Mouse (Mus musculus) kidney, postnatal 0 days (tissue): ENCODE measurements at regions not wholly inside any gene's neighbourhood (a gene's known extent, or its start where the extent isn't known, plus 50 kb on each side); places are given as distances from the start of the nearest gene placed in this dataset.
A peak's percentile ranks its signal among the peaks of the same experiment; 100 is the strongest.

ENCODE experiments used
- ATAC-seq: fragments of 200-750 bp; cut with Nextera tagmentation; replicated peaks from 2 replicates; pipeline ENCODE4 v1.8.0; 2017; ENCODE audit warnings: low read depth, moderate number of reproducible peaks, moderate TSS enrichment, moderate library complexity; ENCODE audit not compliant: low FRiP score
- DNase-seq: peaks from one replicate; pipeline ENCODE4 v3.0.0-alpha.2; 2016; ENCODE audit warnings: low spot score
- H3K27ac ChIP-seq: fragments of 300-500 bp; sonication (generic); 2 replicates; pipeline ENCODE4 v1.5.1; 2014; ENCODE audit warnings: mild to moderate bottlenecking
- H3K27me3 ChIP-seq: fragments of 300-500 bp; sonication (generic); 2 replicates; pipeline ENCODE4 v1.6.1; 2014; ENCODE audit warnings: low read length, mixed read lengths; ENCODE audit not compliant: insufficient read depth
- H3K36me3 ChIP-seq: fragments of 300-500 bp; sonication (generic); 2 replicates; pipeline ENCODE4 v1.6.1; 2014; ENCODE audit warnings: low read length, mixed read lengths; ENCODE audit not compliant: insufficient read depth
- H3K4me1 ChIP-seq: fragments of 300-500 bp; sonication (generic); replicated peaks from 2 replicates; pipeline ENCODE4 v1.6.1; 2014; ENCODE audit warnings: antibody characterized with exemption, low read length, mixed read lengths; ENCODE audit not compliant: insufficient read depth
- H3K4me2 ChIP-seq: fragments of 300-500 bp; sonication (generic); 2 replicates; pipeline ENCODE4 v1.6.1; 2014; ENCODE audit warnings: mild to moderate bottlenecking, low read length, moderate library complexity, mixed read lengths
- H3K4me3 ChIP-seq: fragments of 300-500 bp; sonication (generic); replicated peaks from 2 replicates; pipeline ENCODE4 v1.5.1; 2014; ENCODE audit warnings: low read depth, low read length
- H3K9ac ChIP-seq: fragments of 300-500 bp; sonication (generic); 2 replicates; pipeline ENCODE4 v1.6.1; 2014; ENCODE audit warnings: low read depth, low read length
- H3K9me3 ChIP-seq: fragments of 300-500 bp; sonication (generic); replicated peaks from 2 replicates; pipeline ENCODE4 v1.6.1; 2016; ENCODE audit warnings: low read length, inconsistent platforms, mixed read lengths
- CTCF ChIP-seq: IDR thresholded peaks from 2 replicates; pipeline ENCODE4 v1.5.1; 2016; ENCODE audit warnings: antibody characterized with exemption, low read depth, mild to moderate bottlenecking, moderate library complexity
- WGBS: fragments of 180-500 bp; shearing (Covaris S2); extraction: QIAGEN DNeasy Blood & Tissue Kit; methylation state at CpG from one replicate; pipeline ENCODE4 v1.1.7; 2014; 5-methylcytosine and 5-hydroxymethylcytosine counted together

DNA sequence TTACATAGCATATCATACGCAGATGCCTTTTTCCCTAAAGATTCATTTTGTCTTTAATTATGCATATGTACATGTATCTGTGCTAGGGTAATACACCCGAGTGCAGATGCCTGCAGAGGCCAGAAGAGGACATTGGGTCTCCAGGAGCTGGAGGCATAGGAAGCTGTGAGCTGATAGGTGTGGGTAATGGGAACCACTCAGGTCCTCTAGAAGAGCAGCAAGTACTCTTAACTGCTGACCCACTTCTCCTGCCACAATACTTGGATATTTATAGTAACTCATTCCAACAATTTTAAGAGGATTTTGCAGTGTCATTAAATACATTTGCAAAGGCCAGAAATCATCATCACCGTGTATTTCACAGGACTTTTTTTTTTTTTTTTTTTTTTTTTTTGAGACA is 486.6 kb downstream of the Slc4a3 start:
- DNase-seq, result no peak
- 88% methylated on average over 3 of the region's 3 CpGs for WGBS
- no peaks in the 10 kb centered on the region for H3K9me3 ChIP-seq

DNA sequence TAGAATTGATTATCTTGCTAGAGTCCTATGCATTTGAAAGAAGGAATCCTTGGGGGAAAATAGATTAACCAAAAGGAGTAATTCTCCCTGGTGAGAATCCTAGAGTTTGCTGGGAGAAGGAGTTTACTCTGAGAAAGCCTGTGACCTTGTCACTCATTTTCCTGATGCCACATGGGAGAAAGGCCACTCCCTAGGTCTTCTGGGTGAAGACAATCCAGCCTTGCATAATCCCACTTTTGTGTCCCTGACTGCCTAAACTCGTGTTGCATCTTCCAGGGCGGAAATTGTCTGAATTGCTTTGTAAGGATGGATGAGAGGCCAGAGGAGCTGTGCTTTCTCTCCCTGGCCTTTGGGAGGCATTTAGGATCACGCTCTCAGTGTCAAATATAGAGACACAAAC is 490.2 kb downstream of the Slc4a3 start:
- H3K4me1 ChIP-seq, result no peaks in the 10 kb centered on the region
- no peak overlapping the region for H3K4me2 ChIP-seq
- no peak overlapping the region for H3K9ac ChIP-seq
- WGBS, result 62% methylated on average over 3 of the region's 3 CpGs
- H3K4me3 ChIP-seq, result no peak overlapping the region
- ATAC-seq (no peak), DNase-seq (no peak)
- no peaks in the 10 kb centered on the region for H3K36me3 ChIP-seq
- H3K9me3 ChIP-seq, result no peaks in the 10 kb centered on the region
- no peak for TF ChIP-seq CTCF
- no peak overlapping the region for H3K27ac ChIP-seq
- no peaks in the 10 kb centered on the region for H3K27me3 ChIP-seq

More for the DNA sequence above, 486.6 kb downstream of the Slc4a3 start:
- no peaks in the 10 kb centered on the region for H3K36me3 ChIP-seq
- no peaks in the 10 kb centered on the region for H3K4me1 ChIP-seq
- no peak for ATAC-seq
- TF ChIP-seq CTCF, result no peak
- no peak overlapping the region for H3K4me3 ChIP-seq
- H3K9ac ChIP-seq, result no peak overlapping the region
- no peak overlapping the region for H3K27ac ChIP-seq
- no peak overlapping the region for H3K4me2 ChIP-seq
- H3K27me3 ChIP-seq, result no peaks in the 10 kb centered on the region

DNA sequence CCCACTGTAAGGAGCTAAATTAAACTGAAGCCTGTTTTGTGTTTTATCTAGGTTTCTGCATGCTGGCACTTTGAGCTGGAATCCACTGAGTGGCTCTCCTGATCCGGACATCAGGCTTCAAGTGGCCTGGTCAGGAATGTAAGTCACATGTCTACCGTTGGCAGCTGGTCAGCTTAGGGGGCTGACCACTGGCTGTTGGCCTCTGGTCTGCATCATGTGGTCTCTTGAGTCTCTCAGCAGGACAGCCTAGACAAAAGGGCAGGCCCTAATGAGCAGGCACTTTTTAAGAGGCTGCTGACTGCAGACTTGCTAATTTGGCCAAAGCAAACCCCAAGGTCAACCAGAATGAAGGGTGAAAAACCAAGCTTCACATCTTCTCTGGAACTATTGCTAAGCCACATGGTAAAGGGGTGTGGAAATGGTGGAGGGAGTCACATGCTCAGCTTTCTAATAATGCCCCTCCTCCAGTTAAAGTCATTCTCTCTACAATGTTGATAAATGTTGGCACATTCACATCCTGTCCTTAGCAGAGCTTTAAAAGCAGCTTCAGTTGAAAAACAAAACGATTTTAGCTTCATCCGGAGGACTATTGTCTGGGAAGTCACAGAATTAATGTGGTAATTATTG is 493.1 kb downstream of the Slc4a3 start:
- 56% methylated on average over 4 of the region's 4 CpGs for WGBS
- Histone ChIP-seq H3K9me3 (no peaks in the 10 kb centered on the region), H3K27me3 (no peaks in the 10 kb centered on the region), H3K4me3 (no peak overlapping the region), H3K36me3 (no peaks in the 10 kb centered on the region), H3K9ac (no peak overlapping the region), H3K4me2 (no peak overlapping the region), H3K27ac (no peak overlapping the region), H3K4me1 (no peaks in the 10 kb centered on the region)
- peak; percentile 41; the same call in 1 of the 2 replicates for TF ChIP-seq CTCF
- ATAC-seq (peak; percentile 80), DNase-seq (peak; percentile 60)

DNA sequence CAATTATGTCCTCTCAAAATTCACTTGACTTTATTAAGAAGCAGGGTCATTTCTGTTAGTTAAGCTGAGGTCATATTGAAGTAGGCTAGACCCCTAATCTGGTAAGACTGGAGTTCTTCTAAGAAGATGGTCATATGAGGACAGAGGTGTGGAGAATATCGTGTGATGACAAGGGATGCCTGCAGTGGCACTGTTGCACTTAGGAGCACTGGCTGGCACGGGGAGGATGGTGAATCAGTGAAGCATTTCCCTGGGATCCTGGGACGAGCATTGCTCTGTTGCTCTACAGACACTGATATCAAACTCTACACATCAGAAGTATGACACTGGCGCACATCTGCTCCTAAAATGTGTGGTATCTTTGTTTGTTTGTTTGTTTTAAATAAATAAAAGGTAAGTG is 493.6 kb downstream of the Slc4a3 start:
- Histone ChIP-seq H3K27ac (no peak overlapping the region), H3K4me2 (no peak overlapping the region), H3K4me3 (no peak overlapping the region), H3K9ac (no peak overlapping the region), H3K4me1 (no peaks in the 10 kb centered on the region), H3K9me3 (no peaks in the 10 kb centered on the region), H3K36me3 (no peaks in the 10 kb centered on the region), H3K27me3 (no peaks in the 10 kb centered on the region)
- DNase-seq (no peak), ATAC-seq (no peak)
- WGBS, result 76% methylated on average over 4 of the region's 4 CpGs
- TF ChIP-seq CTCF, result peak; percentile 9; the same call in 1 of the 2 replicates

DNA sequence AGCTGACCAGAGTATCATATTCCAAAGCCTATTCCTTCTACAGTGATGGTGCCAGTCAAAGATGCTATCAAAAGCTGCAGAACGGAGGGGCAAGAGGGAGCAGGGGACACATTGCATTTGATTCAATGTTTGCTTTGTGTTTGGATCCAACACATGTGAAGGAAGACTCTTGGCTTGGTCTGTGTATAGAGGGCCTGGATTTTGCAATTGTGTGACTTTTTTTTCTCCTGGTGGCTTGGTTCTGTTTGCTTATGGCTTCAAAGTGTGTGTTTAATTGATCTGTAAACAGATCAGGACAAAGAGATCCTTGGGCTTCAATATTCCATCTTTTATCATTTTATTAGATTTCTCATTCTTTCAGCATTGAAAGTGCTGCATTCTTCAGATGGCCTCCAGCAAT is 504.2 kb downstream of the Slc4a3 start:
- Histone ChIP-seq H3K9ac (no peak overlapping the region), H3K36me3 (no peaks in the 10 kb centered on the region), H3K27ac (no peak overlapping the region), H3K27me3 (no peaks in the 10 kb centered on the region), H3K4me1 (no peaks in the 10 kb centered on the region), H3K4me3 (no peak overlapping the region), H3K9me3 (no peaks in the 10 kb centered on the region), H3K4me2 (no peak overlapping the region)
- no peak for DNase-seq
- WGBS, result 90% methylated on average over 1 of the region's 1 CpGs
- no peak for TF ChIP-seq CTCF
- ATAC-seq, result no peak

DNA sequence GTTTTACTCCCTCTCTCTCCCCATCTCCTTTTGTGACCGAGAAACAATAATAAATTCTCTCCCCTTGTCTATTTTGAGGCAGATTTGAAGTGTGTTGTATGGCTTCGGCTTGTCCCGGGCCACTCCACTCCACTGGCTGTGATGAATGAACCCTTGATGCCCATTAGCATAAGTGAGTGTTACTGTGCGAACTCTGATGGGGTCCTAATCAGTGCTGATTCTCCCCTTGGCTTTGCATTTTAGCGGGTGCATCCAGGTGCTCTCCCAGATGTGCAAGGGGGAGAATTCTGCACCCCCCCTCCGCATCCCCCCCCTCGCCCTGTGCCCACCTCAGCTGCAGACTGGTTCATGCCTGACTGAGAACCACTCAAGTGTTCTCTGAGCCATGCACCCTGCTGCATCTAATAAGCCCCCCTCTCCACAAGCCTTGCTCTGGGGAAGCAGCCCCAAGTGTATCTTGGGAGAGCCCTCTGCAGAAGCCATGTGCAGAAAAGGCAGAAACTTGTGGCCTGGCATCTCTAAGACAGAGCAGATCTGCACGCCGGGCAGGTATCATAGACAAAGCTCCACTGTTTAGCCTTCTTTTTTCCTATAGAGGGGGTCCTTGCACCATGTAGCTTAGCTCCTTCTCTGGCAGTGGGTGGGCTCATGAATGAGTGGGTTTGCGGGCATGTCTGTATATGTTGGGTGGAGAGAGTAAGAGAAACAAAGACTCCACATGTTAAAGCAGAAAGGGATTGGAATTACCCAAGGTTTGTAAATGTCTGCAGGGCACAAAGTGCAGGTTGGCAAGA is 507.5 kb downstream of the Slc4a3 start:
- no peak overlapping the region for H3K9ac ChIP-seq
- H3K4me1 ChIP-seq, result no peaks in the 10 kb centered on the region
- H3K4me2 ChIP-seq, result no peak overlapping the region
- H3K27ac ChIP-seq, result no peak overlapping the region
- ATAC-seq (no peak; the same call in 1 of the 2 replicates), DNase-seq (no peak)
- H3K36me3 ChIP-seq, result no peaks in the 10 kb centered on the region
- TF ChIP-seq CTCF, result peak; percentile 21; the same call in 1 of the 2 replicates
- no peaks in the 10 kb centered on the region for H3K27me3 ChIP-seq
- 46% methylated on average over 10 of the region's 10 CpGs for WGBS
- H3K9me3 ChIP-seq, result no peaks in the 10 kb centered on the region
- no peak overlapping the region for H3K4me3 ChIP-seq
